Mouse (Mus musculus): ENCODE data around the gene Lemd2.

The Lemd2 gene

DNA sequence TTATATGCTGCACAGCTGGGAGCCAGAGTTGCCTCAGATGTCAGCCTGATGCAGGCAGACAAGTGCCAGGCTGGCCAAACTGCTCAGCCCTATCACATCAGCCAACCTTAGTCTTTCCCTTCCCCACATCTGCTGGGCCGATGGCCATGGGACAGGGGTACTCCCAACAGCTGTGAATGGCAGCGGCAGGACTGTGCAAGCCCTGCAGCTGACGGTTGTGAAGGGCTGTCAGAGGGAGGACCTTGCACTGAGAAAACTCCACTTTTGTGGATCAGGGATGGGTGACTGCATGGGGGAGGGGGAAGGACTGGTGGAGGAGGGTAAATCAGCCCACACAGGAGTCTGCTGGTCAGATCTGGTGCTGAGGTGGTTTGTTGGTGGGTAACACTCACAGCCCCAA lies 22.4 kb upstream of the Lemd2 start:
- no peak for DNase-seq

DNA sequence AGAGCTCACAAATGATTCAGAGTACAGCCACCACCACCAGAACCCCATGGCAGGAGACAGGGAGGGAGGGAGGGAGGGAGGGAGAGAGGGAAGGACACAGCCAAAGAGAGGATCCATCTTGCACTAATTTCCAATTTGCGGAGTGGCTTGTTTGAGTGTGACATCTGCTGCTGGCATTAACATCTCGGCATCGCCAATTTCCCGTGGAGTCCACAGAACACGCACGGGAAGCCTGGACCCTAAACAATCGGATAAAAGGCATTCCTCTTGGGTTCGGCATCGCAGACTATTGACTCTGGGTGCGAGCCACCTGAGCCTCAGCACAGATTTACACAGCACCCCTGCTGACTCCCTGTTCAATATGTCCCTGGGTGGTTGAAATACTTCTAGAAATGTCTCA lies 21.5 kb upstream of the Lemd2 start:
- no peak for DNase-seq

GRCm38 (mm10) chr17:27223821-27224220 lies 19.6 kb upstream of the Lemd2 start:
- DNase-seq, result no peak

DNA sequence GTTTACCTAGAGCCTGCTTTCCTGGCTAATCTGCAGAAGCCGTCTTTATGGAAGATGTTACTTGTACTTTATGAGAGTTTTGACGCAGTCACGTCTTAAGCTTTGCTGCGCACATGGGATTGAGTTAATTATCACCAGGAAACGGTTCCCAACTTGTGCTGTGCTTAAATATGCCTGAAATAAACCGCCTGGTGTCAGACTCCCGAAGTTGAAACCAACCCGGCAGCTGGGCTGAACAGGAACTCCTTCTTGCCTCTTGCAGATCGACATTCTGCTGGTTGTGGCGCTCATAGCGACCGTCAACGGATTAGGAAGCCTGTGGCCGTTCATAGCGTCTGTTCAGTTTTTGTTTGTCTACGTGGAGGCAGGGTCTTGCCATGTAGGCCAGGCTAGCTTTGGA lies 17.3 kb upstream of the Lemd2 start:
- no peak for DNase-seq

GRCm38 (mm10) chr17:27218916-27219315 lies 14.6 kb upstream of the Lemd2 start:
- DNase-seq, result no peak

DNA sequence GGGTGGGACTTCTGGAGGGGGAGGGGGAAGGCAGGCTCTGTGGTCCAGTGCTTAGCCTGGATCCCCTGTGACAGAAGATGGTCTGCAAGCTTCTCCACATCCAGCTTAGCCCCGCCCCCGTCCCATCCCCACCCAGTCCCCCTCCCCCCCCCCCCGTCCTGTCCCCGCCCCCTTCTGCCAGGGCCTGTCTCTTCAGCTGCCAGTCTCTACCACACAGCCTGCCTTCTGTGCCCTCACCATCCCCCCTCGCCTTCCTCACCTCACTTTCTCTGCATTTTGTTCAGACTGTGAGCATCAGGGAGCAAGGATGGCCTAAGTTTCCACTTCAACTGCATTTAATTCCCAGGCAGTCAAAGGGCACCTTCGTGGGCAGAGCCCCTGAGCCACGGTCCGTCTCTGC lies 14.1 kb upstream of the Lemd2 start:
- no peak for DNase-seq

- DNase-seq, result peak; percentile 78
These were observed 8.7 kb upstream of the Lemd2 start for GRCm38 (mm10) chr17:27212768-27213525.

DNA sequence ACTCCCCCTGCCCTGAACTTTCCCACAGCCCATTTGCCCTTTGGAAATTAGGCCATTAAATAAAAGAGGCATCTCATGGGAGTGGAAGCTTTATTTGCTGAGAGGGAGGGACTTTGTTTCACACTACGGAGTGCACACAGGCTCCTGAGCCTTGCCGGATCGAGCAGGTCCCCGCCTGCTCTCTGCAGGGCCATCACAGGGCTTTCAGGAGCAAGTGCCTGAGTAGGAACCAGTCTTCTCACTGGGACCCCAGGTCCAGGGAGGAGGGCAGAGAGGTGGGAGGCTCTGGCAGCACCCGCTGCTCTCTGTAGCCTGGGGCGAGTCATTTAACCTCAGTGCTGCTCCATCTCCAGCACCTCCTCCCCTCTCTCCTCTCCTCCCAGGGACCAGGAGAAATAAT lies 7.7 kb upstream of the Lemd2 start:
- no peak for DNase-seq

DNA sequence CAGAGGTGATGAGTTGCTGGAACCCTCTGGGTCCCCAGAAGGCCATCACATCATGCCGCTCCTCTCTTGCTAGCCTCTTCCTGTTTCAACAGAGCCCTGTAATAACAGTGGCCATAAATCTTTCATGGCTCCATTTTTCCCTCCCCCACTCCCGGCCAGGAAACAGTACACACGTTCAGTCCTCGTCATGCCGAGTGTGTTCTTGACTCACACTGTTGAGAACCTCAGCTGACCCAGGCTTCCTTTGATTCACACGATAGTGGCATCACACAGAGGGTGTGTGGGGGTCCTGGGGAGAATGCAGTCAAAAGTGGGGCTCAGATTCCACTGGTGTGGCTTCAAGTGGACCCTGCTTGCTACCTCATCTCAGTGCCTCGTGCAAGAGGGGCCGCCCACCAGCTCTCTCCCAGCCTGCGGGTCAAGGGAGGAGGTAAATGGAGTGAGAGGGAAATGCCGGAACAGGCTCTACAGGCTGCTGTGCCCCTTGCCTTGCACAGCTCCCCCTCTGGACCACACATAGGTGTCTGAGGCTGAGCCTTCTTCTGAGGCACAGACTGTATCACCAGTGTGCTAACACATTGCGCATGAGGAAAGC lies 2.9 kb upstream of the Lemd2 start:
- no peak for DNase-seq

GRCm38 (mm10) chr17:27203358-27204074 lies 753 bp downstream of the Lemd2 start:
- DNase-seq, result peak; percentile 7

GRCm38 (mm10) chr17:27202919-27203357 lies 1.3 kb downstream of the Lemd2 start:
- DNase-seq, result no peak

GRCm38 (mm10) chr17:27201981-27202380 lies 2.3 kb downstream of the Lemd2 start:
- peak; percentile 34 for DNase-seq

DNA sequence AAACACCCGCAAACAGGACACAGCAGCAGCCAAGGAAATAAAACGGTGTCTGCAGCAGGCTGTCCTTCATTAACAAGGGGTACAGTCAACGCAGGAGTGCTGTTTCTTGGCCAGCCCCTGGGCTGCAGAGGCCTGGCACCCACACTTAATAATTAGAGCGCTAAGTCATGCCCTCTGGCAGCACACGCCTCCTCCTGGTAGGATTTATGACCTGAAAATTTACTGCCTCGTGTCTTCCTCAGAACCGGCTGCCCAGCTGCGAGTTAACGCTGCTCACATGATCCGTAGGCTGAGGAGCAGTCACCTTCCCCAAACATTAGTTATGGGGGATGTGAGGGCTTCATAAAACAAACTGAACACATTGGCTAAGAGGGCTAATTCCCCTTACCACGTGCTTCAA lies 3.5 kb downstream of the Lemd2 start:
- DNase-seq, result no peak

DNA sequence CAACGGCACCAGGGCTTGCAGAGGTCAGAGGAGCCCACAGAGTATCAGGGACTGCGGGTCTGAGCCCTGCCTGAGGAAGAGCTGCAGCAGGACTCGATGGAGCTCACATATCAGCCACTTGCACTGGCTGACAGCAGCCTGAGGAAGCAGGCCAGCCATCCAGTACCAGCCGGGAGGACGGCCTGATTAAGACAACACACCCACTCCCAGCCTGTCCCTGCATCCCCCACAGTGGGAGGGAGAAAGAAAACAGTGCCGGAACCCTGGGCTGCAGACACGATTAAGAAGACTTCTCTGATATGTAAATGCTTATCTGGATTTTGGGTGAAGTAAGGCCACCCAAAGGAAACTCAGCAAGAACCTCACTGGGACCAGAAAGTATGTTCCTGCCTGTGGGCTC lies 4.4 kb downstream of the Lemd2 start:
- no peak for DNase-seq

- DNase-seq, result no peak
These were observed 5.1 kb downstream of the Lemd2 start for GRCm38 (mm10) chr17:27199205-27199604.

- no peak for DNase-seq
These were observed 8.1 kb downstream of the Lemd2 start for GRCm38 (mm10) chr17:27196206-27196605.

- DNase-seq, result peak; percentile 21
These were observed 9.7 kb downstream of the Lemd2 start for GRCm38 (mm10) chr17:27194258-27195185.

GRCm38 (mm10) chr17:27191804-27192203 lies 12.5 kb downstream of the Lemd2 start:
- no peak for DNase-seq

DNA sequence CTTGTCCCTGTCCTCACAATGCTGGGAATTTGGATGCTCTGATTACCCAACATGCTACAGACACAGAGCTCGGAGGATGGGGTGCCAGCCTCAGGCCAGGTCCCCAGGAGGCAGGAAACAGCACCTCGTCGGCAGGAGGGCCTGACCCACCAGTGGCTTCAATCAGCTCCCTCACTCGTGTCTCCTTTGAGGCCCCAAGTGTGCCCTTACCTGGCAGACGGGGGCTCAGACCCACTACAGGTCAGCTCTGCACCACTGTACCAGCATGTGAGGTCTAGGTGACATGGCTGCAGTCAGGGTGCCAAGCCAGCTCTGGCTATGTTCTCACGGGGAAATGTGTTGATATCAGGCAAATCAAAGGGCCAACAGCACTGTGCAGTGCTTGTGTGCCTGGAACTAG lies 13.1 kb downstream of the Lemd2 start:
- no peak for DNase-seq

GRCm38 (mm10) chr17:27189640-27190216 lies 14.5 kb downstream of the Lemd2 start:
- DNase-seq, result peak; percentile 69

GRCm38 (mm10) chr17:27188883-27189282 lies 15.4 kb downstream of the Lemd2 start:
- no peak for DNase-seq

DNA sequence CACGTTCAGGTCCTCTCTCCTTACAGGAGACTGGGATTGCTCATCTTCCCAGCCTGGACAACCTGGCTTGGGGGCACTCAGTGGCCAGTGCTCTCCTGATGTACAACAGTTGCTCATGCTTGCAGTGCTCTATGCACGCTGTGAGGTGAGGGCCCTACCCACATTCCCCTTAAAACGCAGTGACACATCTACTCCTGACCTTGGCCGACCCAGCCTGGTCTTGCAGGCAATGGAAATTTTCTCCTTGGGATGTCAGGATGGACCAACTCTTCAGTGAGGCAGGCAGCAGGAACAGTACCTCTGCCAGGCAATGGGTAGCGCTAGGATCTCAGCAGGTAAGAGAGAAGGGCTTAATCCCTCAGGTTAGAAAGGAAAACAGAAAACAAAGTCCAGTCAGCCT lies 17.2 kb downstream of the Lemd2 start:
- DNase-seq, result no peak

DNA sequence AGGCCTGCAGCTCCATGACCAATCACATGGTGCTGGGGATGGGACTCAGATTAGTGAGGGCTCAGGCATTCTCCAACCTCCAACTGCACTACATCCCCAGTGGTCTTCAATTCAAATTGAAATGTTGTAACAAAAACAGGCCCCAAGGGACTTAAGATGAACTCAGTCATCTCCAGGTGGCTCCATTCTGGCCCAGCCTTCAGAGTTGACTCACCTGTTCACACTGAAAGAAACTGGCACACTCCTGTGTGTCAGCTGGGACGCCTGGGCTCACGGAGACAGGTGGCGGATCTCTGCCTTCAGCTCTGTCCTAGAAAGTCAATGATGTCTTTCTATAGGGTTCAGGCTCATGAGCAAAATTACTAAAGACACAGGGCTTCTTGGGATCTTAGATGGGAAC lies 18.2 kb downstream of the Lemd2 start:
- DNase-seq, result no peak
